Mouse (Mus musculus) neural tube, embryonic 14.5 days (tissue): ENCODE results near the gene Rsrc1. TPM values are rescaled to one million over a fixed set of nuclear protein-coding genes. Genes with fewer than 3 reads are reported as not detected.

Source experiments
- ATAC-seq: fragments of 200-750 bp; cut with Nextera tagmentation; 2 replicates; pipeline ENCODE4 v1.8.0; 2017; ENCODE audit warnings: low read depth, mild to moderate bottlenecking, moderate TSS enrichment, moderate library complexity
- H3K27ac ChIP-seq: fragments of 300-500 bp; sonication (generic); 2 replicates; pipeline ENCODE4 v1.5.1; 2014; ENCODE audit warnings: low read depth, mild to moderate bottlenecking, control low read depth, low read length, moderate library complexity, mixed read lengths
- H3K27me3 ChIP-seq: fragments of 300-500 bp; sonication (generic); 2 replicates; pipeline ENCODE4 v1.6.1; 2014; ENCODE audit warnings: low read length; ENCODE audit not compliant: control insufficient read depth, insufficient read depth
- H3K36me3 ChIP-seq: fragments of 300-500 bp; sonication (generic); 2 replicates; pipeline ENCODE4 v1.6.1; 2014; ENCODE audit warnings: low read length, mixed read lengths; ENCODE audit not compliant: control insufficient read depth, insufficient read depth
- H3K4me1 ChIP-seq: fragments of 300-500 bp; sonication (generic); 2 replicates; pipeline ENCODE4 v1.6.1; 2014; ENCODE audit warnings: low read length; ENCODE audit not compliant: control insufficient read depth, insufficient read depth
- H3K4me2 ChIP-seq: fragments of 300-500 bp; sonication (generic); 2 replicates; pipeline ENCODE4 v1.6.1; 2014; ENCODE audit warnings: mild to moderate bottlenecking, low read depth, low read length, control low read depth
- H3K4me3 ChIP-seq: fragments of 300-500 bp; sonication (generic); 2 replicates; pipeline ENCODE4 v1.5.1; 2014; ENCODE audit warnings: low read depth, low read length, control low read depth, mixed read lengths
- H3K9ac ChIP-seq: fragments of 300-500 bp; sonication (generic); replicated peaks from 2 replicates; pipeline ENCODE4 v1.6.1; 2014; ENCODE audit warnings: low read depth, mild to moderate bottlenecking, control low read depth, low read length, mixed read lengths
- H3K9me3 ChIP-seq: fragments of 300-500 bp; sonication (generic); 2 replicates; pipeline ENCODE4 v1.6.1; 2016; ENCODE audit warnings: low read length; ENCODE audit not compliant: control insufficient read depth
- WGBS: fragments of 180-500 bp; shearing (Covaris S2); extraction: QIAGEN DNeasy Blood & Tissue Kit; methylation state at CpG from one replicate; pipeline ENCODE4 v1.1.7; 2014; 5-methylcytosine and 5-hydroxymethylcytosine counted together
- polyA plus RNA-seq: library from polyadenylated mRNA; unstranded; fragments of >200 nt; fragmentation: Nextera tagmentation; extraction: Ambion mirVana; gene quantifications from 2 replicates; pipeline ENCODE4 v1.2.1, GENCODE M21; 2014

Rsrc1 gene
- polyA plus RNA-seq, 1 experiment from 2014 or later = 36.1 TPM

DNA sequence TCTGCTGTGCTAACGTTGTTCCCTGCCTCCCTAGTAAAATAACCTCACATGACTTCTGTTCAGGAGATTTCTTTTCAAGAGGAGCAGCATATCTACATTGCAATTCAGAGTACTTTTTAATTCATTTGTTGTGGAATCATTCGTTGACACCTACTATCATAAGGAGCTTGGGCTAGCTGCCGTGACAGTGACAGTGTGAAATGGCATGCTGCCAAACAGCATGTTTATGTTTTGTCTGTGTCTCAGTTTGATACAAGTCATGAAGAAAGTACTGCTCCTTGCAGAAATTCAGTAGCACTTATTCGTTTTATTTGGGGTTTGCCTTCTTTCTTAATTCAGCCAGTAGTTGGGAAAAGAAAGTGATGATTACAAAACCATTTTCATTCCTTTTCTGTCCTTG is 303.7 kb downstream of the Rsrc1 start:
- H3K27me3 ChIP-seq = no peaks in the 10 kb centered on the region
- no peak for ATAC-seq
- no peak overlapping the region for H3K4me3 ChIP-seq
- H3K36me3 ChIP-seq = no peaks in the 10 kb centered on the region
- no peak overlapping the region for H3K9ac ChIP-seq
- no peak overlapping the region for H3K27ac ChIP-seq
- H3K4me1 ChIP-seq = no peaks in the 10 kb centered on the region
- no peak overlapping the region for H3K4me2 ChIP-seq
- no peaks in the 10 kb centered on the region for H3K9me3 ChIP-seq
- 60% methylated on average over 4 of the region's 4 CpGs for WGBS

GRCm38 (mm10) chr3:67288664-67289063 is 307.5 kb downstream of the Rsrc1 start:
- Histone ChIP-seq H3K9ac (no peak overlapping the region), H3K27me3 (no peaks in the 10 kb centered on the region), H3K36me3 (no peaks in the 10 kb centered on the region), H3K4me2 (no peak overlapping the region), H3K4me1 (no peaks in the 10 kb centered on the region), H3K27ac (no peak overlapping the region), H3K9me3 (no peaks in the 10 kb centered on the region), H3K4me3 (no peak overlapping the region)
- ATAC-seq = peak; percentile 69; the same call in 1 of the 2 replicates
- 45% methylated on average over 7 of the region's 7 CpGs for WGBS

- 51% methylated on average over 6 of the region's 6 CpGs for WGBS
- no peak; the same call in 1 of the 2 replicates for ATAC-seq
- no peak overlapping the region for H3K9ac ChIP-seq
Measured at GRCm38 (mm10) chr3:67289482-67289881, 308.3 kb downstream of the Rsrc1 start.

GRCm38 (mm10) chr3:67308725-67309124 is 327.5 kb downstream of the Rsrc1 start:
- H3K9me3 ChIP-seq = no peaks in the 10 kb centered on the region
- H3K27me3 ChIP-seq = no peaks in the 10 kb centered on the region
- H3K4me2 ChIP-seq = no peak overlapping the region
- H3K36me3 ChIP-seq = no peaks in the 10 kb centered on the region
- WGBS = 18% methylated on average over 2 of the region's 2 CpGs
- H3K9ac ChIP-seq = no peak overlapping the region
- no peak overlapping the region for H3K4me3 ChIP-seq
- no peak overlapping the region for H3K27ac ChIP-seq
- H3K4me1 ChIP-seq = no peaks in the 10 kb centered on the region
- no peak for ATAC-seq

More at GRCm38 (mm10) chr3:67289482-67289881, 308.3 kb downstream of the Rsrc1 start:
- H3K4me1 ChIP-seq = no peaks in the 10 kb centered on the region
- no peak overlapping the region for H3K27ac ChIP-seq
- no peaks in the 10 kb centered on the region for H3K36me3 ChIP-seq
- no peak overlapping the region for H3K4me3 ChIP-seq
- no peak overlapping the region for H3K4me2 ChIP-seq
- no peaks in the 10 kb centered on the region for H3K27me3 ChIP-seq
- H3K9me3 ChIP-seq = no peaks in the 10 kb centered on the region

GRCm38 (mm10) chr3:67309644-67310311 is 328.6 kb downstream of the Rsrc1 start:
- H3K4me2 ChIP-seq = no peak overlapping the region
- 26% methylated on average over 7 of the region's 7 CpGs for WGBS
- peak; percentile 88 for ATAC-seq
- no peak overlapping the region for H3K4me3 ChIP-seq
- H3K4me1 ChIP-seq = no peaks in the 10 kb centered on the region
- no peaks in the 10 kb centered on the region for H3K27me3 ChIP-seq
- H3K27ac ChIP-seq = no peak overlapping the region
- H3K36me3 ChIP-seq = no peaks in the 10 kb centered on the region
- no peak overlapping the region for H3K9ac ChIP-seq
- no peaks in the 10 kb centered on the region for H3K9me3 ChIP-seq

DNA sequence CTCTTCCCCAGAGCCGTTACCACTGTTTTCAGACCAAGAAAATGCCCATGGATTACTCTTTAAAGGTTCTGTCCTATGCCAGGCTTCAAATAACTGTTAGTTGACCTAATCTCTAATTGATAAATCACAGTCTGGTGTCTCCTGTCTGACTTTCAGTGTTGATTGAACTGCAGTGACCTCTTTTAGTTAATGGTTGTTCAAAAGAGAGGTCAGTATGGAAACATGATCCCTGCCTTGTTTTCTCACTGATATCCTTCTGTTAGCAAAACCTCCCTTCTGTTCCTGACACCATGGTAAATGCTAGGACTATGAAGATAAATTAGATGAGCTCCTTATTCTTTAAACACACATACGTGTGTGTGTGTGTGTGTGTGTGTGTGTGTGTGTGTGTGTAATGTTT is 330.2 kb downstream of the Rsrc1 start:
- WGBS = 70% methylated on average over 2 of the region's 2 CpGs
- H3K27ac ChIP-seq = no peak overlapping the region
- no peak for ATAC-seq

GRCm38 (mm10) chr3:67322422-67322821 is 341.2 kb downstream of the Rsrc1 start:
- Histone ChIP-seq H3K36me3 (no peaks in the 10 kb centered on the region), H3K27me3 (no peaks in the 10 kb centered on the region), H3K27ac (no peak overlapping the region), H3K4me3 (no peak overlapping the region), H3K4me2 (no peak overlapping the region), H3K4me1 (no peaks in the 10 kb centered on the region), H3K9ac (no peak overlapping the region), H3K9me3 (no peaks in the 10 kb centered on the region)
- ATAC-seq = no peak
- 72% methylated on average over 4 of the region's 4 CpGs for WGBS

More for the DNA sequence above, 330.2 kb downstream of the Rsrc1 start:
- Histone ChIP-seq H3K4me1 (no peaks in the 10 kb centered on the region), H3K9ac (no peak overlapping the region), H3K4me3 (no peak overlapping the region), H3K4me2 (no peak overlapping the region), H3K36me3 (no peaks in the 10 kb centered on the region), H3K9me3 (no peaks in the 10 kb centered on the region), H3K27me3 (no peaks in the 10 kb centered on the region)

GRCm38 (mm10) chr3:67339558-67339957 is 358.4 kb downstream of the Rsrc1 start:
- Histone ChIP-seq H3K4me3 (no peak overlapping the region), H3K27me3 (no peaks in the 10 kb centered on the region), H3K9me3 (no peaks in the 10 kb centered on the region), H3K4me2 (no peak overlapping the region), H3K36me3 (no peaks in the 10 kb centered on the region), H3K9ac (no peak overlapping the region), H3K4me1 (no peaks in the 10 kb centered on the region), H3K27ac (no peak overlapping the region)
- WGBS = 70% methylated on average over 3 of the region's 3 CpGs
- ATAC-seq = no peak

- no peak overlapping the region for H3K4me2 ChIP-seq
- H3K4me1 ChIP-seq = no peaks in the 10 kb centered on the region
- H3K27ac ChIP-seq = no peak overlapping the region
- no peak overlapping the region; the same call in 1 of the 2 replicates for H3K9ac ChIP-seq
- WGBS = 39% methylated on average over 7 of the region's 7 CpGs
- no peak overlapping the region for H3K4me3 ChIP-seq
- ATAC-seq = peak; percentile 52; the same call in 1 of the 2 replicates
- no peaks in the 10 kb centered on the region for H3K36me3 ChIP-seq
- no peaks in the 10 kb centered on the region for H3K27me3 ChIP-seq
- H3K9me3 ChIP-seq = no peaks in the 10 kb centered on the region
Measured at GRCm38 (mm10) chr3:67340921-67341320, 359.7 kb downstream of the Rsrc1 start.
